Mouse (Mus musculus) heart, adult 2 months (tissue): ENCODE data around the gene Bcas3. TPM values are rescaled to one million over a fixed set of nuclear protein-coding genes. Genes with fewer than 3 reads are reported as not detected.

Experiments used
- DNase-seq, 2 experiments: peaks; one replicate each; pipeline ENCODE4 v3.0.0; 2021
- H3K27ac ChIP-seq: fragments of 200-600 bp; 2 replicates; pipeline ENCODE4 v1.8.1; 2022
- H3K27me3 ChIP-seq: fragments of 200-500 bp; 2 replicates; pipeline ENCODE4 v1.6.1; 2012; ENCODE audit warnings: mild to moderate bottlenecking, low read length, inconsistent platforms, mixed read lengths; ENCODE audit not compliant: control insufficient read depth, insufficient read depth
- H3K36me3 ChIP-seq: fragments of 200-500 bp; 2 replicates; pipeline ENCODE4 v1.6.1; 2012; ENCODE audit warnings: low read length, inconsistent platforms; ENCODE audit not compliant: control insufficient read depth, insufficient read depth
- H3K4me1 ChIP-seq: fragments of 200-500 bp; 2 replicates; pipeline ENCODE4 v1.6.1; 2011; ENCODE audit warnings: low read length; ENCODE audit not compliant: control insufficient read depth, insufficient read depth
- H3K4me3 ChIP-seq: fragments of 200-600 bp; 2 replicates; pipeline ENCODE4 v1.8.1; 2022
- H3K79me2 ChIP-seq: fragments of 200-500 bp; replicated peaks from 2 replicates; pipeline ENCODE4 v1.6.1; 2012; ENCODE audit warnings: mild to moderate bottlenecking, inconsistent platforms, low read length, moderate library complexity, mixed read lengths; ENCODE audit not compliant: control insufficient read depth, insufficient read depth
- H3K9ac ChIP-seq: fragments of 200-500 bp; 2 replicates; pipeline ENCODE4 v1.6.1; 2012; ENCODE audit warnings: low read depth, mild to moderate bottlenecking, control low read depth, inconsistent platforms, low read length, mixed read lengths
- CTCF ChIP-seq: fragments of 200-600 bp; IDR thresholded peaks from 2 replicates; pipeline ENCODE4 v1.8.1; 2022; ENCODE audit warnings: antibody characterized with exemption, mild to moderate bottlenecking, moderate library complexity
- EP300 ChIP-seq: fragments of 200-500 bp; IDR thresholded peaks from 2 replicates; pipeline ENCODE4 v1.6.1; 2011; ENCODE audit warnings: low read depth, low read length, control low read depth; ENCODE audit not compliant: insufficient read depth
- POLR2A ChIP-seq: fragments of 200-500 bp; IDR thresholded peaks from 2 replicates; pipeline ENCODE4 v1.6.1; 2011; ENCODE audit warnings: mild to moderate bottlenecking, low read depth, low read length, control low read depth; ENCODE audit not compliant: insufficient read depth
- WGBS: fragments of 180-500 bp; shearing (Covaris S2); methylation state at CpG from one replicate; pipeline ENCODE4 v1.1.7; 2018; 5-methylcytosine and 5-hydroxymethylcytosine counted together
- intact Hi-C: fragments of 180-260 bp; cut with DNase I; formaldehyde crosslinking; loops from one replicate; pipeline ENCODE4 v1.15.1; 2025
- polyA plus RNA-seq: library from polyadenylated mRNA; depleted of rRNA; stranded (reverse); fragments of >200 nt; gene quantifications from 2 replicates; pipeline ENCODE4 v1.2.3, GENCODE M21; 2012
- total RNA-seq, 2 experiments: library from RNA; stranded (reverse); gene quantifications; 2 replicates each; pipeline ENCODE4 v1.2.3; 2021

Gene Bcas3
- total and polyA plus RNA-seq, 3 experiments: 26.6 to 40.4 (median 36.0) TPM

GRCm38 (mm10) chr11:85638696-85639495 is 285.9 kb downstream of the Bcas3 start:
- no peak for DNase-seq
- Histone ChIP-seq H3K27ac (no peak overlapping the region), H3K27me3 (no peaks in the 10 kb centered on the region), H3K36me3 (no peaks in the 10 kb centered on the region), H3K9ac (no peak overlapping the region), H3K4me3 (no peak overlapping the region), H3K79me2 (no peaks in the 10 kb centered on the region), H3K4me1 (no peaks in the 10 kb centered on the region; the same call in 1 of the 2 replicates)
- TF ChIP-seq CTCF (no peak), EP300 (no peak), POLR2A (no peak)
- intact Hi-C loops: no loop called here
- WGBS: 86% methylated on average over 12 of the region's 12 CpGs

- TF ChIP-seq POLR2A: no peak
- TF ChIP-seq EP300: no peak
- intact Hi-C loops: loop anchor here (5.0 kb wide), 1 partner anchor 182 kb away; no protein-coding TSS in a partner anchor
- Histone ChIP-seq H3K4me1 (no peaks in the 10 kb centered on the region; the same call in 1 of the 2 replicates), H3K4me3 (no peak overlapping the region), H3K27me3 (no peaks in the 10 kb centered on the region), H3K27ac (no peak overlapping the region), H3K79me2 (no peaks in the 10 kb centered on the region), H3K36me3 (no peaks in the 10 kb centered on the region), H3K9ac (no peak overlapping the region)
- 58% methylated on average over 5 of the region's 5 CpGs for WGBS
- no peak for DNase-seq
Observed at GRCm38 (mm10) chr11:85640659-85641058, 287.7 kb downstream of the Bcas3 start.

GRCm38 (mm10) chr11:85641486-85641885 is 288.5 kb downstream of the Bcas3 start:
- no peaks in the 10 kb centered on the region for H3K27me3 ChIP-seq
- no peak overlapping the region for H3K9ac ChIP-seq
- H3K4me1 ChIP-seq: no peaks in the 10 kb centered on the region; the same call in 1 of the 2 replicates
- H3K4me3 ChIP-seq: no peak overlapping the region
- over 99% methylated on average over 4 of the region's 4 CpGs for WGBS
- intact Hi-C loops: loop anchor here (5.0 kb wide), 1 partner anchor 181 kb away; no protein-coding TSS in a partner anchor
- no peak overlapping the region for H3K27ac ChIP-seq
- TF ChIP-seq CTCF (no peak), POLR2A (no peak), EP300 (no peak)
- no peaks in the 10 kb centered on the region for H3K36me3 ChIP-seq
- no peaks in the 10 kb centered on the region for H3K79me2 ChIP-seq
- no peak for DNase-seq

- TF ChIP-seq CTCF (no peak), POLR2A (no peak), EP300 (no peak)
- intact Hi-C loops: loop anchor here (5.0 kb wide), 1 partner anchor 180 kb away; no protein-coding TSS in a partner anchor
- 65% methylated on average over 6 of the region's 6 CpGs for WGBS
- H3K27ac ChIP-seq: no peak overlapping the region
- no peak for DNase-seq
- H3K9ac ChIP-seq: no peak overlapping the region
- H3K36me3 ChIP-seq: no peaks in the 10 kb centered on the region
- no peaks in the 10 kb centered on the region for H3K4me1 ChIP-seq
- H3K79me2 ChIP-seq: no peaks in the 10 kb centered on the region
- H3K27me3 ChIP-seq: no peaks in the 10 kb centered on the region
- no peak overlapping the region for H3K4me3 ChIP-seq
Observed at GRCm38 (mm10) chr11:85642591-85642990, 289.6 kb downstream of the Bcas3 start.

- intact Hi-C loops: loop anchor here (5.0 kb wide), 1 partner anchor 179 kb away; no protein-coding TSS in a partner anchor
Observed at GRCm38 (mm10) chr11:85643025-85643424, 290.1 kb downstream of the Bcas3 start.

GRCm38 (mm10) chr11:85643479-85644000 is 290.6 kb downstream of the Bcas3 start:
- Histone ChIP-seq H3K79me2 (no peaks in the 10 kb centered on the region), H3K4me1 (no peaks in the 10 kb centered on the region), H3K4me3 (no peak overlapping the region), H3K27ac (no peak overlapping the region), H3K9ac (no peak overlapping the region), H3K27me3 (no peaks in the 10 kb centered on the region), H3K36me3 (no peaks in the 10 kb centered on the region)
- WGBS: 83% methylated on average over 10 of the region's 10 CpGs
- TF ChIP-seq POLR2A (no peak), EP300 (no peak), CTCF (no peak)
- no peak for DNase-seq
- intact Hi-C loops: loop anchor here (5.0 kb wide), 1 partner anchor 179 kb away; no protein-coding TSS in a partner anchor

More at GRCm38 (mm10) chr11:85643025-85643424, 290.1 kb downstream of the Bcas3 start:
- H3K4me1 ChIP-seq: no peaks in the 10 kb centered on the region
- H3K36me3 ChIP-seq: no peaks in the 10 kb centered on the region
- DNase-seq: no peak
- TF ChIP-seq POLR2A: no peak
- no peak for TF ChIP-seq EP300
- TF ChIP-seq CTCF: no peak
- H3K9ac ChIP-seq: no peak overlapping the region
- no peaks in the 10 kb centered on the region for H3K79me2 ChIP-seq
- no peak overlapping the region for H3K27ac ChIP-seq
- H3K27me3 ChIP-seq: no peaks in the 10 kb centered on the region
- WGBS: 91% methylated on average over 4 of the region's 4 CpGs
- no peak overlapping the region for H3K4me3 ChIP-seq
